Mouse (Mus musculus) retina, embryonic 14.5 days (tissue): Measurements from ENCODE around the gene Cdt1.
A peak's percentile ranks its signal among the peaks of the same experiment; 100 is the strongest.

Experiments
- DNase-seq: peaks from one replicate; pipeline ENCODE4 v3.0.0-alpha.2; 2015; ENCODE audit warnings: low spot score

The Cdt1 gene

DNA sequence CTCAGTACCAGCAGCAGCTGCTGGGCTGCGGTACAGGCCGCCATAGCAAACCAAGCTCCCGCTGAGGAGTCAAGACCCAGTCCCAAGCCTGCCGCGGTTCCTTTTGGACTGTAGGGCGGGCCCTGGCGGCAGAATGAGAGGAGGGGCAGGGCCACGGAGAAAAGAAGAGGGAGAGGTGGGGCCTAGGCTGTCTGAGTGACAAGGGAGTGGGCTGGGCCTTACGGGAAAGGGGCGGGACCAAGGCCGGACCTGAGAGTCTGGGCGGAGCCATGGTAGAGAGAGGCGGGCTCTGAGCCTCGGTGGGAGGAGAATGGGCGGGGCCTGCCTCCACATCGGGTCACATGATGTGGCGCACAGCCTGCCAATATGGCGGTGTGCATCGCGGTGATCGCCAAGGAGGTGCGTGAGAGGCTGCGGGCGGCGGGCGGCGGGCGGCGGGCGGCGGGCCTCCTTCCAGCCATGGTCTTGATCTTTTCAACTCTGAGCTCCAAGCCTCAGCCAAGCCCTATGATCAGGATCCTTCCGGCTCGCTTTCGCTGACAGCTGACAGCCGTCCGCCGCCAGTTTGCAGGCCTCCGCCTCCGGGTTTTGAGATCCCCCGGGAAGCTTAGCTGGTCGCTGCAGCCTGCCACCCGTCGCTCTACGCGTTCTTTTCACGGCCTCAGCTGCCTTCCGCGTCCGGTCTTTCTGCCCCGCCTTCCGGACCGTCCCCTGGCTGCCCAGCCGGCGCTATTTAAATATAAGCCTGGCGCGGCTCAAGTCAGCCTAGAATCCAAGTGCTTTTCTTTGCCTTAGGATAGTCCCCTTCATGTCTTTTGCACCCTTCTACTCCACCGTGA is 43.7 kb downstream of the Cdt1 start, which contains the start of the genes Galns and Trappc2l:
Galns (minus strand) TSS at position 169 of the 839 bp plus-strand sequence.
Trappc2l (plus strand) TSS at position 346 of the 839 bp plus-strand sequence.
- DNase-seq, result peak; percentile 100

DNA sequence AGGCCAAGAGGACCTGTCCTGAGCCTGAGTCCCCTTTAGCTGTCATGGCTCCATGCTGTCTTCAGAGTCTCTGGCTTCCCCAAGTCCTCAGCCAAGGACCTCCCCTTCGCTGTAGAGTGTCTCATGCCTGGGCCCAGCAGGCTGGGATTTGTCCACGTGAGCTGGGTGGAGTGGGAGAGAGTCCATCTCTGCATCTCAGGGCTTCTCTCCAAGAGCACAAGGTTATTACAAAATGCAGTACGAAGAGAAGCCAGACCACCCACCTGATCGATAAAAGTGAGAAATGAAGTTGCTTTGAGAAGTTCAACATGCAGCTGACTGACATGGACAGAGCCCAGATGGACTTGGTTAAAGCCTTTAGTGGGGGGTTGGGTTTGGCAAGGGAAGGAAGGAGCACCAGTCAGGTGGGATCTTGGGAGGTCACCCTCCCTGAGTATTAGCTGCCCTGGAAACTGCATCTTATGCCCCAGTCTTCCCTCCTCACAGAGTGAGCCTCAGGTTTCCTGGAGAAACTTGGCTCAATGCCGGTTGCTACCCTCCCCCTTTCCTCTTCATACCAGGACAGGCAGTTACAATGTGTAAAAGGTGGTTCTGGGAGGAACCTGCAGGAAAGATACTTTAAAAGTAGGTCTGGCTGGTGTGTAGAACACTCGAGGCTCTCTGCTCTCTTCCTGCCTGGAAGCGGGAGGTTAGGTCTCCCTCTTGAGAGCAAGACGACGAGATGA is 48.5 kb downstream of the Cdt1 start:
- DNase-seq, result no peak

DNA sequence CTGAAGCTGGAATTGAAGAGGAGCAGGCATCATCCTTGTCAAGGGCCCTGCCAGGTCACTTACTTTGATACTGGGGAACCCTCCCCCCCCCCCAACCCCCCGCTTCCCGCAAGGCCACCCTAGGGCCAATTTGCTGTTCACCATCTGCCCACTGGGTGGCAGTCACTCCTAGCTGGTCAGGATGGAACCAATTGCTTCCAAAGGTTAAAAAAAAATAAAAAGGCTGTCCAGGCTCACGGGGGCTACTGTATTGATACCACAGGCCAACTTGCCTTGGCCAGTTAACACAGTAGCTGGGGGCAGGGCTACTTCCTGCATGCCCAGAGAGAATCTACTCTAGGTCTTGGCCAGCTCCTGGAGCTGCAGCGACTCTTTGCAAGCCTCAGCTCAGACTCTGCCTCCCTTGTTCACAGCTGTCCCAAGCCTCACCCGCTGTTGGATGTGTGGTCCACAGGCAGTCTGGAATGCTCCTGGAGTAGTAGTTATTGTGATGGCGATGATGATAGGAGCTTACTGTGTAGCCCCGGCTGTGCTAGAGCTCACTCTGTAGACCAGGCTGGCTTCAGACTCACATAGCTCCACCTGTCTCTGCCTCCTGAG is 50.2 kb downstream of the Cdt1 start:
- peak; percentile 83 for DNase-seq

DNA sequence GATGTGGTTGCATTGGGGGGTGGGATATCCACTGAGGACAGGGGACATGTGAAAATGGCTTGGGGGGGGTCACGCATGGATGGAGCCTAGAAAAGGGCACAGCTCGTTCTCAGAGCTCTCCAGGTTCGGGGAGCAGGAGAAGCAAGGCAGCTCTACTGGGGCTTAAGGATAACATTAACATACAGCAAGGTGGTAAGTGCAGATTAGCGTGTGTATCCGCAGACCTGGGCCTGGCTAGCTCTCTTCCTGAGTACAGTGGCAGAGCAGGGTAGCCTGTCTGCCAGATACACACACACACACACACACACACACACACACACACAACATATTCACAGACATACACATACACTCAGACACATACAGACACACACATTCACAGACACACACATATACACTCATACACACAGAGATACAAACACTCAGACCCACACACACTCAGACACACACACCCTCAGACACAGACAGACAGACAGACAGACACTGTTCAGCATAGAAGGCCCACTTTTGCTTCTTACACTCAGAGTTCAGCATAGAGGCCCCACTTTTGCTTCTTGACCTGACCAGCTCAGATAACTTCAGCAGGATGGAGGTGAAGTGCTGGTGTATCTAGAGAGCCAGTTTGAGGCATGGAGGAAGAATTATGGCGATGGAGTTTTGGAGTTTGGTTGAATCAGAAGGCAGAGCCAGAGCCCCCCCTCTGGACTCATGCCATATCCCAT is 51.0 kb downstream of the Cdt1 start:
- no peak for DNase-seq

DNA sequence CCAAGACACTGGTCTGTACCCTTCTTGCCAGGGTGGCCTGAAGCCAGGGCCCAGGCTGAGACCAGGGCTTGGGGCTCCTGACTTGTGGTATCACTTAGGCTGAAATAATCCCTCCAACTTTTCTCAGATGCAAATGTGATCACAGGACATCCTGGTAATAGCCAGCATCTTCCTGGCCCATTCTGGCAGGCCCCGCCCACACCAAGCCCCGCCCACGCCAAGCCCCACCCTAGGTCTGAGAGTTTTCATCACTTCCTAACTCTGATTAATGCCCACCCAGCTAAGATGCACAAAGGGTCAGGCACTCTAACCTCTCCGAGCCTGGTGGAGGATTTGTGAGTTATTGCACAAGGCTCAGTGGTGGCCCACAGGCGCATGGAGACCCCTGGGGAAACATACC is 52.6 kb downstream of the Cdt1 start:
- DNase-seq, result no peak

DNA sequence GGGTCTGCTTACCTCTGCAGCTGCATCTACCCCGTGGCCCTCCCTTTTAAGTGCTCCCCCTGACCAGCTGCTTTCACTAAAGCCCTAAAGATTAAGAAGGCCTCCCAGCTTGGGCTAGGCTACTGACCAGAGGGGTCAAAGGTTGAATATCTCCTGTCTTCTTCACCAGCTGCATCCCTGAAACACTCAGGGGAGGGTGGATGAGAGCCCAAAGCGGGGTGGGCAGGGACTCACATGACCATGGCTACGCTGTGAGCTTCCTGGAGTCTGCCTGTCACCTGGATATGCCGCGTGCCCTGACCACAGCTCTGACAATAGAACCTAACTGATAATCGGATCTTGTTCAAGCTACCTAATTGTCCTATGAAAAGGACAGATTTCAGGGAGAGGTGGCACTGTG is 54.9 kb downstream of the Cdt1 start, which contains the start of gene Pabpn1l:
Pabpn1l (minus strand) TSS at position 13 of the 400 bp plus-strand sequence.
- no peak for DNase-seq
